Mouse (Mus musculus) layer of hippocampus, postnatal 10 days (tissue): ENCODE data around the gene Prdx5. TPM values are rescaled to one million over a fixed set of nuclear protein-coding genes. Genes with fewer than 3 reads are reported as not detected.

Experiments used
- microRNA-seq, 2 experiments: library from miRNA; unstranded; fragments of <30 nt; microRNA quantifications; one replicate each; pipeline ENCODE4 v1.2.0; 2021
- total RNA-seq, 2 experiments: library from RNA; stranded (reverse); gene quantifications; 2 replicates each; pipeline ENCODE4 v1.2.3; 2021

Gene Prdx5
- total RNA-seq, 2 experiments from 2014 or later, result 319 to 332 TPM

Small RNA genes within 50 kb of the gene (microRNA-seq; reads per million reads assigned to microRNA genes)
- 9.4 to 9.6 reads per million in 2 experiments for gene Mir6990

Other genes starting within 250 kb of the Prdx5 start
- 10 to 100 TPM; 28.1 to 31.9 TPM for gene Rps6ka4, start 69.5 kb downstream of the Prdx5 start, total RNA-seq
- 1 to 10 TPM; 2.9 to 4.2 TPM for gene Ccdc88b, start 51.9 kb downstream of the Prdx5 start, total RNA-seq
- gene Trmt112, start 408 bp downstream of the Prdx5 start, total RNA-seq, result 10 to 100 TPM; 42.4 to 44.5 TPM
- gene Esrra, start 11.7 kb upstream of the Prdx5 start, total RNA-seq, result 10 to 100 TPM; 45.8 to 53.0 TPM
- gene Catsperz, start 15.3 kb upstream of the Prdx5 start, total RNA-seq, result 10 to 100 TPM; 10.7 to 11.5 TPM
- 10 to 100 TPM; 25.3 to 27.8 TPM for gene Kcnk4, start 24.4 kb upstream of the Prdx5 start, total RNA-seq
- 10 to 100 TPM; 34.3 to 37.7 TPM for gene Bad, start 31.8 kb upstream of the Prdx5 start, total RNA-seq
- gene Gpr137, start 32.4 kb upstream of the Prdx5 start, total RNA-seq, result 10 to 100 TPM; 73.7 to 74.1 TPM
- 100 to 1,000 TPM; 126 to 139 TPM for gene Ppp1r14b, start 64.9 kb upstream of the Prdx5 start, total RNA-seq
- 10 to 100 TPM; 16.4 to 18.4 TPM for gene Plcb3, start 66.4 kb upstream of the Prdx5 start, total RNA-seq
- 10 to 100 TPM; 77.0 to 98.0 TPM for gene Fkbp2, start 70.4 kb upstream of the Prdx5 start, total RNA-seq
- 10 to 100 TPM; 79.5 to 82.1 TPM for gene Vegfb, start 77.5 kb upstream of the Prdx5 start, total RNA-seq
- 10 to 100 TPM; 18.1 to 21.5 TPM for gene Dnajc4, start 82.5 kb upstream of the Prdx5 start, total RNA-seq
- 10 to 100 TPM; 10.2 to 11.3 TPM for gene Nudt22, start 86.0 kb upstream of the Prdx5 start, total RNA-seq
- gene Trpt1, start 86.0 kb upstream of the Prdx5 start, total RNA-seq, result 10 to 100 TPM; 16.9 to 18.2 TPM
- 1 to 10 TPM; 5.0 to 5.2 TPM for gene Fermt3, start 109.4 kb upstream of the Prdx5 start, total RNA-seq
- 100 to 1,000 TPM; 126 to 148 TPM for gene Stip1, start 129.9 kb upstream of the Prdx5 start, total RNA-seq
- 1 to 10 TPM; 4.4 to 5.2 TPM for gene Macrod1, start 146.7 kb upstream of the Prdx5 start, total RNA-seq
- 10 to 100 TPM; 27.9 to 28.4 TPM for gene Flrt1, start 195.6 kb upstream of the Prdx5 start, total RNA-seq